Mouse (Mus musculus) spleen, postnatal 10 days (tissue): ENCODE measurements around the gene Il6ra.
A peak's percentile ranks its signal among the peaks of the same experiment; 100 is the strongest.

Experiments
- DNase-seq, 2 experiments: peaks; one replicate each; pipeline ENCODE4 v3.0.0; 2021 to 2022; ENCODE audit warnings: low spot score in 2 of 2

Il6ra gene

GRCm38 (mm10) chr3:89848083-89848482 is 64.9 kb downstream of the Il6ra start:
- no peak for DNase-seq

- no peak for DNase-seq
Observed at GRCm38 (mm10) chr3:89847596-89847995, 65.4 kb downstream of the Il6ra start.

DNA sequence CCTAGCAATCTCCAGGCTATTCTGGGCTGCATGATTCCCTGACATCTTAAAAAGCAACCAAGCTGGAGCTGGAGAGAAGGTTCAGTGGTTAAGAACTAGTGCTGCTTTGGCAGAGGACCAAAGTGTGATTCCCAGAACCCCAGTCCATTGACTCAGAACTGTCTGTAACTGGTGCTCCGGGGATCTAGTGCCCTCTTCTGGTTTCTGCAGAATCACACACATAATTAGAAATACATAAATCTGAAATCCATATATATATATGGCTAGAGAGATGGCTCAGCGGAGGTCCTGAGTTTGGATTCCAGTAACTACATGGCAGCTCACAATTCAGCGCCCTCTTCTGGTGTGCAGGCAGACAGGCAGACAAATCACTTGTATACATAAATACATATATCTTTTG is 65.9 kb downstream of the Il6ra start:
- no peak for DNase-seq

- no peak for DNase-seq
Observed at GRCm38 (mm10) chr3:89845814-89846213, 67.2 kb downstream of the Il6ra start.

DNA sequence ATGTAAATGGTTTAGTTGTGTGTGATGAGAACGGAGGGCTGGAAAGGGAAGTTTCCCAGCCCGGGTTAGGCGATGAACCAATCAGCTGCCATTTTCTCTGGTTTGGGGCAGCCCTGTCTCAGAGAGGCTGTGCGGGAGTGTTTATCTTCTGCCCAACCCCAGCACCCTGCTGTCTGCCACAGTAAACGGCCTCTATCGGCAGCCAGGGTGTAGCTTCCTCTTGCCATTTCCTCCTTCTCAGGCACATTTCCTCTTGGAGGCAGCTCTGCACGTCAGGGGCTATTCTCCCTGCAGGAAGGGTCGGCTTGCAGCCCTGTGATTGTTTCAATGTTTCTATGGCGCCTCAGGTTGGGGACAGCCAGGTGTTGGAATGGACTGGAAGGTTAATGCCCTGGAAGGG is 69.8 kb downstream of the Il6ra start:
- DNase-seq, result peak in 1 of 2 experiments; percentile 56

GRCm38 (mm10) chr3:89842258-89842657 is 70.7 kb downstream of the Il6ra start:
- DNase-seq, result peak in 1 of 2 experiments; percentile 78

DNA sequence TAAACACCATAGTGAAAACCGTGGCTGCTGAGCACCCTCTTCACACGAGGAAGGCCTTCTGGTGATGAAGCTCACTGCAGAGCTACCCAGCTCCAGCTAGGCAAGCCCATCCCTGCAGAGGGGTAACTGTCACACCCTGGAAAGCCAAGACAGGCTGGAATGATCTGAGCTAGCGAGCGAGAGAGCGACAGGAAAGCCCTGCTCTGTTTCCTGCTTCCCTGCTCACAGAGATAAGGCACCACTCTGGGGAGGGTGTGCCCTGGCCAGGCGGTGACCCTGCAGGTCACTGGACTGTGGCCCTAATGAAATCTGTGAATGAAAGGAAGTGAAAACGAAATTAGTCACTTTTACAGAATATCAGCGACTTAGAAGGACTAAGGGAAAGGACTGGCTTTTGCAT is 77.6 kb downstream of the Il6ra start:
- DNase-seq, result no peak

DNA sequence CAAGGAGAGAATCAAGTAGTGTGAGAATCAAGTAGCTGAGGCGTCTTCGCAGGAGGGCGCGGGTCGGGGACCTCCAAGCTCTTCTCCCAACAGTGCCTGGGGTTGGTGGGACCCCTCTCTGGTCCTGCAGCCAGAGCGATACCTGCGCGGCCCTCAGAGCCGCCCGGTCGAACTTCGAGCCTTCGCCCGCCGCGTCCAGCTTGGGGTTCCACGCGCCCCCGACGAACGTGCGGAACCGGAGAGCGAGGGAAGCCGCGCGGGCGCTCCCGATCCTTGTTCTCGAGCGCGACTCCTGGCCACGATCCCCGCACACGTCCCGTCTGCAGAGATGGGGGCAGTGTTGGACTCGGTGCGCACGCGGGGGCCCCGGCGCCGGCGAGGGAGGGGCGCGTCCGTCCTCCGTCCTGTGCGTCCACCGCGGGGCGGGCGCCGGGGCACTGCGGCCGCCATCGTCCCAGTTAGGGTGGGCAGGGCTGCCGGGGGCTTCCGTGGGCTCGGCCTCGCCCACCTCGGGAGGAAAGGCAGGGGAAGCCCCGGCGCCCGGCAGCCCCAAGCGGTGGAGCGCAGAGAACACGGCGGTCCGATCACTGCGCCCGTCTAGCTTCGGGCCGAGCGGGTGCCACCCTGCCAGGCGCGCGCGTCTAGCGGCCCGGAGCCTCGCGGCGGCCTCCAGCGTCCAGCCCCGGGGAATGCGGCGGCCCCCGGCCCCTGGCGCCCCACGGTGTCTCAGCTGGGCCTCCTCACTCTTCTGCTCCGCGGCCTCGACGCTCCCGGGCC is 82.0 kb downstream of the Il6ra start, which contains the start of gene She:
TSS of gene She (plus strand) at position 556 of the 777 bp plus-strand sequence.
- no peak for DNase-seq

DNA sequence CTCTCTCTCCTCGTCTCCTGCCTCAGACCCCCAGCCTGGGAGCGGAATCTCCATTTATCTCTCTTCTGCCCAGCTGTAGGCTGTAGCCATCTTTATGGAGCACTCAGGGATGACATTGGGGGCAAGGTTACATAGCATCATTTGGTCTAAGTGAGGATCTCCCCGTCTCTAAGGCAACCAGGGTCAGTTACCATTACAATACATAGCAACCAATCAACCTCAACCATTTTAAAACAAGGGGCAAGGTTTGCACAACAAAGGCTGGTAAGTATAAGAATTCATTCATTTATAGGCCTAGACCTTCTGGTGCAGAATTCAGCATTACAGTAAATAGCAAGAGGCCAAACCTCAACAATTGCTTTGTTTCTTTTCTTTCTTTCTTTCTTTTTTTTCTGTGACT is 86.7 kb downstream of the Il6ra start:
- no peak for DNase-seq

DNA sequence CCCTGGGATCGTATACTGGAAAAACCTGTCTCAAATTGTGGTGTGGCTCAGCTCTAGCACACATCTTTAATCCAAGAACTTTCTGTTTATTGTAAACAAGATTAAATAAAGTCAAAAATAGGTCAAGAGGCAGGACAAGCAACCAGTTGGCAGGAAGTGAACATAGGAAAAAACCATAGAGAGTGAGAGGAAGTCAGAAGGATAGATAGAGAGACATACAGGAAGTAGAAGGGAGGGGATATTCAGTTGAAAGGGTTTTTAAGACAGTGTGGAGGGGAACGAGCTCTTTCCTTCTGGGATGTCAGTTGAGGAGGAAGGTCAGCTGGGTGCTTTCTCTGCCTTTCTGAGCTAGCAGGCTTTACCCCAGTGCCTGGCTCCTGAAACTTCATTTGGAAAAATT is 89.4 kb downstream of the Il6ra start:
- no peak for DNase-seq

GRCm38 (mm10) chr3:89821548-89822480 is 91.2 kb downstream of the Il6ra start:
- no peak for DNase-seq

DNA sequence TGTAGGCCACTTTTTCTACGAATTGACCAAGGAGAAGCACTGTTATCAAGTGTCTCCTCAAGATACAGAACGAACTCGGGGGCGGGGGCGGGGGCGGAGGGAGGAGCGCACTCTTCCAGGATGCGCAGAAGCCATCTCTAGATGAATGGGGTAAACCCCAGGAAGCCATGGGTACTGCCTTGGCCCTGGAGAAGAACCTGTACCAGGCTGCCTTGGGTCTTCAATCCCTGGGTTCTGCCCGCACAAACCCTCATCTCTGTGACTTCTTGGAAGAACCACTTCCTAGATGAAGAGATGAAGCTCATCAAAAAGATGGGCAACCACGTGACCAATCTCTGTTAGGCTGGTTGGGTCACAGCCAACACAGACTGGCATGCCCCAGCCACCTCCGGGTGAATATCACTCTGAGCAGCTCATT is 91.9 kb downstream of the Il6ra start:
- DNase-seq, result no peak

GRCm38 (mm10) chr3:89820311-89821095 is 92.5 kb downstream of the Il6ra start:
- no peak for DNase-seq

DNA sequence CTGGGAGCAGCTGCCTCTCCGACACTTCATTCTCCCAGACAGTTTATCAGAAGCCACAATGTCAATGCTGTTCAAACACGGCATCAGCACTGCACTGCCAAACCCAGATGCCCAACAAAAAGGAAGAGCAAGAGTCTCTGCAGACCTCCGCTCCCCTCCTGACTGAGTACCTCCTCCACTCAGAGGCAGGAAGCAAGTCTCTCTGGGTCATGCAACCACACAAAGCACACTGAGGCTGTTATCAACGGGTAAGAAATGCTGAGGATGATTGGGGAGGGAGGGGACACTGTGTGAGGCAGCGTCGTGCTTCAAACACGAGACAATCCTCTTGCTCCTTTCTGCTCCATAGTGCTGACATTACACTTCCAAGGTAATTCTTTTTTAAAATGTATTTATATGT is 93.1 kb downstream of the Il6ra start:
- no peak for DNase-seq

- no peak for DNase-seq
Observed at GRCm38 (mm10) chr3:89818605-89819004, 94.4 kb downstream of the Il6ra start.

DNA sequence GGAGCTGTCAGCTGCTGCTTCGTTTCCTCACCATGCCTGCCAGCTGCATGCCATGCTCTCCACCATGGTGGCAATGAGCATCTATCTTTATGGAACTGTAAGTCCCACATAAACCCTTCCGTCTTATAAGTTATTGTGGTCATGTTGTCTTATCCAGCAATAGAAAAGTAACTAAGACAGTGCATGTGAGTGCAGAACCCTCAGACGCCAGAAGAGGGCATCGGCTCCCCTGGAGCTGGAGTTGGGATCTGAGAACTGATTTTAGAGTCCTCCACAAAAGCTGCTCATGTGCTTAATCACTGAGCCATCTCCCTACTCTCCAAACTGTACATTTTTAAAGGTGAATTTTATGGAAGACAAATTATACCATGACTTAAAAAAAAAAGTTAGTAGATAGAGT is 95.9 kb downstream of the Il6ra start:
- DNase-seq, result peak; percentile 55 to 78
